Mouse (Mus musculus): Measurements from ENCODE around the gene Ngef. TPM values are rescaled to one million over a fixed set of nuclear protein-coding genes. Genes with fewer than 3 reads are reported as not detected.
"Not testable (repeated sequence)": the region's sequence is repeated elsewhere in the genome, so short reads cannot be mapped to it uniquely, and the experiment has no call there.

The Ngef gene
- total and polyA plus RNA-seq, 3 experiments = not detected

DNA sequence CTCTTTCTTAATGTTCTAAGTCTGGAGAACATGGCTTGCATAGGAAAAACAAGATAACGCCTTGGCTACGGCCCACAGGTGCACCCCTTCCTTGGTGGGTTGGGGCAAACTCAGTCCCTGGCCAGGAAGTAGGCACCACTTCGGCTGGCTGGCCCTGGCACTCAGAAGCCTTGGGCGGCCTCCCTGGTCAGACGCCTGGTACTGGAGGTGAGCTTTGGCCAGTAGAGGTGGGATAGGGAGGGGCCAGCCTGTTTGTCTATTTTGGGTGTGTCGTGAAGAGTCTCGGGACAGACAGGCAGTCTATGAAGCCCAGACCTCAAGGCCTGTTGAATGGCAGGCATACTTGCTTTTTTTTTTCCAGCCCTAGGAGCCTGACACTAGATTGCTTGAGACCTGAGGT is 101.1 kb downstream of the Ngef start:
- no peak for TF ChIP-seq ELF1 (IDR thresholded peaks at IDR 0.05; ENCODE audit: low read depth, low read length)
- no peak for TF ChIP-seq MYC (IDR thresholded peaks at IDR 0.05; ENCODE audit: low read depth, low read length)
- TF ChIP-seq JUND (IDR thresholded peaks at IDR 0.05; ENCODE audit: low read depth, low read length) = no peak
- no peak for TF ChIP-seq POLR2AphosphoS5 (IDR thresholded peaks at IDR 0.05; ENCODE audit: borderline replicate concordance, low read depth, low read length)
- TF ChIP-seq EP300 (IDR thresholded peaks at IDR 0.05; ENCODE audit: low read depth in 1 of 2, low read length in 2 of 2) = no peak
- TF ChIP-seq MAZ (IDR thresholded peaks at IDR 0.05; ENCODE audit: low read depth, low read length) = no peak
- TF ChIP-seq NELFE (IDR thresholded peaks at IDR 0.05; ENCODE audit: low read depth, low read length) = no peak
- TF ChIP-seq ZC3H11A (IDR thresholded peaks at IDR 0.05; ENCODE audit: low read depth, low read length) = no peak
- TF ChIP-seq RCOR1 (IDR thresholded peaks at IDR 0.05; ENCODE audit: low read depth, low read length) = no peak
- no peak for TF ChIP-seq CTCF (IDR thresholded peaks at IDR 0.05 in 2 of 3, conservative IDR thresholded peaks at IDR 0.05 in 1 of 3; ENCODE audit: control insufficient read depth in 1 of 3, insufficient read depth in 1 of 3, low read depth in 2 of 3, low read length in 3 of 3, poor library complexity in 1 of 3, severe bottlenecking in 1 of 3)
- no peak for TF ChIP-seq CHD2 (IDR thresholded peaks at IDR 0.05; ENCODE audit: low read length)
- no peak for TF ChIP-seq MAX (IDR thresholded peaks at IDR 0.05; ENCODE audit: low read length)
- TF ChIP-seq GABPA (IDR thresholded peaks at IDR 0.05; ENCODE audit: low read depth, low read length) = no peak
- no peak for TF ChIP-seq POLR2AphosphoS2 (IDR thresholded peaks at IDR 0.05; ENCODE audit: low read length)
- no peak for TF ChIP-seq SIN3A (IDR thresholded peaks at IDR 0.05; ENCODE audit: low read length)
- no peak for TF ChIP-seq ZKSCAN1 (IDR thresholded peaks at IDR 0.05; ENCODE audit: low read depth, low read length)
- no peak for TF ChIP-seq MXI1 (IDR thresholded peaks at IDR 0.05; ENCODE audit: low read depth, low read length)
- TF ChIP-seq TBP (IDR thresholded peaks at IDR 0.05; ENCODE audit: low read depth, low read length) = no peak
- no peak for TF ChIP-seq POLR2A (IDR thresholded peaks at IDR 0.05; ENCODE audit: control insufficient read depth in 1 of 2, insufficient read depth in 1 of 2, low read depth in 1 of 2, low read length in 2 of 2, poor library complexity in 1 of 2)
- DNase-seq (ENCODE audit: low read depth, low spot score) = no peak
- no peak overlapping the region for H3K9ac ChIP-seq (ENCODE audit: control insufficient read depth, low read depth, low read length, poor library complexity, severe bottlenecking)
- no peaks in the 10 kb centered on the region for H3K79me2 ChIP-seq (ENCODE audit: control insufficient read depth, insufficient read depth, low read length, poor library complexity)
- no peak overlapping the region for H3K27ac ChIP-seq (ENCODE audit: control insufficient read depth, low read depth, low read length)
- no peaks in the 10 kb centered on the region for H3K9me3 ChIP-seq (replicated peaks; ENCODE audit: insufficient read depth, low read length)
- H3K4me3 ChIP-seq (ENCODE audit: control insufficient read depth in 1 of 2, insufficient read depth in 1 of 2, low read depth in 2 of 2, low read length in 2 of 2) = no peak overlapping the region
- H3K27me3 ChIP-seq (ENCODE audit: control insufficient read depth in 1 of 2, insufficient read depth in 2 of 2, low read length in 2 of 2) = peaks cover 0 to 5% of the 10 kb centered on the region in 2 experiments; a peak in 2 of 4 replicates
- H3K4me1 ChIP-seq (ENCODE audit: control insufficient read depth in 1 of 2, insufficient read depth in 2 of 2, low read length in 2 of 2) = no peaks in the 10 kb centered on the region
- H3K36me3 ChIP-seq (ENCODE audit: control insufficient read depth in 1 of 2, insufficient read depth in 2 of 2, low read length in 2 of 2) = no peaks in the 10 kb centered on the region

DNA sequence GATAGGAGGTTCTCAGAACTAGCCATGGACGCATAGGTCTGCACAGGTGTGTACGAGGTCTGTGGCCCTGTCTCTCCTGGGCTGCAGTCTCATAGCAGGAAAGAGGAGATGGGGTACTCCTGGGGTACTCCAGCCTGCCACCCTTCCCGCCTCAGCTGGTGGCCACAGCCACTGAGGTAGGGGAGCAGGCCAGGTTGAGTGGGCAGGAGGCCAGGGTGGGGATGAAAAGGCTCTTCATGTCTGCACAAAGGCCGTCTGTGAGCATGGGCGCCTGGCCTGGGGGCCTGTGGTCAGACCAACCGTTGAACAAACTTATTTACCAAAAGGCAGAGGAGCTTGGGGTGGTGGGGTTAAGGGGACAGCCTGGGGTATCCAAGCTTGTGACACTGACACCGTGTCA is 101.8 kb downstream of the Ngef start:
- no peak for DNase-seq (ENCODE audit: low read depth, low spot score)
- Histone ChIP-seq H3K4me1 (ENCODE audit: control insufficient read depth in 1 of 2, insufficient read depth in 2 of 2, low read length in 2 of 2) (no peaks in the 10 kb centered on the region), H3K9me3 (replicated peaks; ENCODE audit: insufficient read depth, low read length) (no peaks in the 10 kb centered on the region), H3K79me2 (ENCODE audit: control insufficient read depth, insufficient read depth, low read length, poor library complexity) (no peaks in the 10 kb centered on the region), H3K4me3 (ENCODE audit: control insufficient read depth in 1 of 2, insufficient read depth in 1 of 2, low read depth in 2 of 2, low read length in 2 of 2) (no peak overlapping the region), H3K27me3 (ENCODE audit: control insufficient read depth in 1 of 2, insufficient read depth in 2 of 2, low read length in 2 of 2) (peaks cover 0 to 3% of the 10 kb centered on the region in 2 experiments; a peak in 2 of 4 replicates), H3K9ac (ENCODE audit: control insufficient read depth, low read depth, low read length, poor library complexity, severe bottlenecking) (no peak overlapping the region), H3K36me3 (ENCODE audit: control insufficient read depth in 1 of 2, insufficient read depth in 2 of 2, low read length in 2 of 2) (no peaks in the 10 kb centered on the region), H3K27ac (ENCODE audit: control insufficient read depth, low read depth, low read length) (no peak overlapping the region)
- no peak for TF ChIP-seq E2F4 (IDR thresholded peaks at IDR 0.05; ENCODE audit: borderline replicate concordance, low read depth, low read length)
- no peak for TF ChIP-seq HCFC1 (IDR thresholded peaks at IDR 0.05; ENCODE audit: low read depth, low read length)
- no peak for TF ChIP-seq USF1 (IDR thresholded peaks at IDR 0.05; ENCODE audit: low read depth, low read length)
- TF ChIP-seq NRF1 (IDR thresholded peaks at IDR 0.05; ENCODE audit: insufficient read depth, low read depth, low read length, poor library complexity, severe bottlenecking) = no peak
- TF ChIP-seq ELF1 (IDR thresholded peaks at IDR 0.05; ENCODE audit: low read depth, low read length) = no peak

DNA sequence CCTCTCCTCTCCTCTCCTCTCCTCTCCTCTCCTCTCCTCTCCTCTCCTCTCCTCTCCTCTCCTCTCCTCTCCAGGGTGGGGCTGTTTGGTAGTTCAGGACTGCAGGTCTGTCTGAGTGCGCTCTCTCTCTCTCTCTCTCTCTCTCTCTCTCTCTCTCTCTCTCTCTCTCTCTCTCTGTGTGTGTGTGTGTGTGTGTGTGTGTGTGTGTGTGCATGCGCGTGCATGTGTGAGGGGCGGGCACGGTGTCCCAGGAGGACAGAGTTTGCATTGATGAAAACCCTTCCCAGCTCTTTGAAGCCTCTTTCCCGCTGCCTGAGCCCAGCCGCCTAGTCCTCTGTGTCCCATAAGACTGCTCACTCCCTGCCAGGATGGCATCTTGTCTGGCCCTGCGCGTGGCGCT is 103.7 kb downstream of the Ngef start, which contains the start of gene Snorc:
Gene Snorc (plus strand): TSS at position 301 of the 400 bp plus-strand sequence.
- not testable (repeated sequence) for H3K27ac ChIP-seq (ENCODE audit: control insufficient read depth, low read depth, low read length); H3K36me3 ChIP-seq (ENCODE audit: control insufficient read depth in 1 of 2, insufficient read depth in 2 of 2, low read length in 2 of 2); H3K9ac ChIP-seq (ENCODE audit: control insufficient read depth, low read depth, low read length, poor library complexity, severe bottlenecking); H3K4me3 ChIP-seq (ENCODE audit: control insufficient read depth in 1 of 2, insufficient read depth in 1 of 2, low read depth in 2 of 2, low read length in 2 of 2); H3K9me3 ChIP-seq (replicated peaks; ENCODE audit: insufficient read depth, low read length); H3K79me2 ChIP-seq (ENCODE audit: control insufficient read depth, insufficient read depth, low read length, poor library complexity); H3K27me3 ChIP-seq (ENCODE audit: control insufficient read depth in 1 of 2, insufficient read depth in 2 of 2, low read length in 2 of 2); H3K4me1 ChIP-seq (ENCODE audit: control insufficient read depth in 1 of 2, insufficient read depth in 2 of 2, low read length in 2 of 2); DNase-seq (ENCODE audit: low read depth, low spot score)

Measured in MEL (cell line).